Mouse (Mus musculus) ES-E14 (cell line): ENCODE results near the gene Spata31d1b.
"Not testable (repeated sequence)": the region's sequence is repeated elsewhere in the genome, so short reads cannot be mapped to it uniquely, and the experiment has no call there.

ENCODE experiments used
- HCFC1 ChIP-seq: IDR thresholded peaks from 2 replicates; pipeline ENCODE4 v1.6.1; 2012; ENCODE audit warnings: low read length, inconsistent platforms, borderline replicate concordance; ENCODE audit not compliant: insufficient read depth
- ZNF384 ChIP-seq: IDR thresholded peaks from 2 replicates; pipeline ENCODE4 v1.6.1; 2012; ENCODE audit warnings: low read depth, low read length, inconsistent platforms

- TF ChIP-seq ZNF384, HCFC1: not testable (repeated sequence)
Measured at GRCm38 (mm10) chr13:59722089-59722488, 10.0 kb downstream of the Spata31d1b start.
